9 mouse cellular contexts compared by ENCODE assay signal in the genomic region with DNA sequence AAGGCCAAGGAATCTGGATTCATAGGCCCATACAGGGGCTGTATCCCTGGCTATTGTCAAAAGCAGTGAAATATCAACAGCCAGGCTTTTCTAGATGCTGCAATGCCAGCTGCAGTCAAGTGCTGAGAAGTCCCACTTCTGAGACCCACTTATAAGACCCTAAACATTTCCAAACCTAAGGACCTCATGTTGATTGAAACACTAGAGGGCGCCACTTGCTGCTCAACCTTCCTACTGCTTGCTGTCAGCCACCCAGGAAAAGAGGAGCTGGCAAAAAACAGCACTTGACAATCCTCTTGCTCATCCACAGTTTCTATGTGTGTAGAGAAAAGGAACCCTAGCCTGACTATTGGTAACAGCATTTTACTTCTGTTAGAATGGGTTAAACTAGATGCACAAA.
DNase-seq lines count a peak whose midpoint lies in the region; ATAC-seq lines count a peak whose summit lies in the region.
"Had no signal": no experiment of that assay in that cellular context is flagged by ENCODE, and none has a peak within 500 bp of the region (broad histone marks: within the 10 kb centered on the region; RNA-seq: fewer than 3 reads in every experiment).

No protein-coding gene starts in this region.

- no peak overlapping the region for H3K4me2 ChIP-seq in midbrain, embryonic 14.5 days (ENCODE audit: low read length)
- H3K4me2 ChIP-seq in midbrain, embryonic 16.5 days (ENCODE audit: low read length) = no peak overlapping the region
- no peak overlapping the region for H3K4me2 ChIP-seq in neural tube, embryonic 11.5 days (ENCODE audit: low read depth)

- DNase-seq in heart, postnatal 10 days = peak; percentile 5 to 18
- DNase-seq in heart, embryonic 10.5 days (ENCODE audit: low spot score) = no peak
- peak; percentile 51 for DNase-seq in midbrain, embryonic 14.5 days
- peak; percentile 48 for DNase-seq in brain, adult 2 months (ENCODE audit: low read depth, low spot score)
- DNase-seq in neural tube, embryonic 11.5 days (ENCODE audit: low spot score) = peak; percentile 16
- DNase-seq in heart, adult 18-20 months = no peak
- no peak for DNase-seq in T-cell, adult 2 months (ENCODE audit: low spot score)

- H3K27me3 ChIP-seq in heart, embryonic 10.5 days (ENCODE audit: insufficient read depth, poor library complexity, severe bottlenecking) = no peaks in the 10 kb centered on the region
- H3K27me3 ChIP-seq in midbrain, embryonic 14.5 days (ENCODE audit: control insufficient read depth, insufficient read depth, low read length) = no peaks in the 10 kb centered on the region
- no peaks in the 10 kb centered on the region for H3K27me3 ChIP-seq in midbrain, embryonic 16.5 days (ENCODE audit: control insufficient read depth, insufficient read depth, low read depth, low read length)
- no peaks in the 10 kb centered on the region for H3K27me3 ChIP-seq in neural tube, embryonic 11.5 days (ENCODE audit: control insufficient read depth, insufficient read depth, low read length)

- ATAC-seq in midbrain, embryonic 14.5 days (ENCODE audit: low FRiP score, low TSS enrichment) = no peak
- ATAC-seq in midbrain, embryonic 16.5 days = no peak
- ATAC-seq in neural tube, embryonic 11.5 days (ENCODE audit: insufficient read depth, low FRiP score, low TSS enrichment) = no peak
- ATAC-seq: forebrain, embryonic 16.5 days had no signal

- no peaks in the 10 kb centered on the region for H3K9me3 ChIP-seq in heart, embryonic 10.5 days
- H3K9me3 ChIP-seq in midbrain, embryonic 14.5 days (ENCODE audit: control insufficient read depth, low read length) = no peaks in the 10 kb centered on the region
- no peaks in the 10 kb centered on the region for H3K9me3 ChIP-seq in midbrain, embryonic 16.5 days (replicated peaks; ENCODE audit: control insufficient read depth, low read length, poor library complexity, severe bottlenecking)
- H3K9me3 ChIP-seq in neural tube, embryonic 11.5 days (ENCODE audit: control insufficient read depth, low read length) = no peaks in the 10 kb centered on the region

- no peak overlapping the region for H3K4me3 ChIP-seq in heart, embryonic 10.5 days
- H3K4me3 ChIP-seq in midbrain, embryonic 14.5 days (replicated peaks; ENCODE audit: low read depth, low read length) = no peak overlapping the region
- H3K4me3 ChIP-seq in midbrain, embryonic 16.5 days (ENCODE audit: low read depth, low read length) = no peak overlapping the region
- no peak overlapping the region for H3K4me3 ChIP-seq in neural tube, embryonic 11.5 days (ENCODE audit: low read depth, low read length)

- no peak overlapping the region for H3K27ac ChIP-seq in heart, embryonic 10.5 days
- no peak overlapping the region for H3K27ac ChIP-seq in midbrain, embryonic 14.5 days (replicated peaks; ENCODE audit: low read depth, low read length)
- no peak overlapping the region for H3K27ac ChIP-seq in midbrain, embryonic 16.5 days (ENCODE audit: low read length)
- H3K27ac ChIP-seq in neural tube, embryonic 11.5 days (ENCODE audit: low read depth, low read length) = no peak overlapping the region

- no peak overlapping the region for H3K9ac ChIP-seq in midbrain, embryonic 14.5 days (replicated peaks; ENCODE audit: low read length)
- no peak overlapping the region for H3K9ac ChIP-seq in midbrain, embryonic 16.5 days (ENCODE audit: low read depth, low read length)
- H3K9ac ChIP-seq in neural tube, embryonic 11.5 days (ENCODE audit: low read length) = no peak overlapping the region

- no peaks in the 10 kb centered on the region for H3K36me3 ChIP-seq in heart, embryonic 10.5 days
- H3K36me3 ChIP-seq in midbrain, embryonic 14.5 days (ENCODE audit: control insufficient read depth, insufficient read depth, low read length) = no peaks in the 10 kb centered on the region
- no peaks in the 10 kb centered on the region for H3K36me3 ChIP-seq in midbrain, embryonic 16.5 days (ENCODE audit: control insufficient read depth, insufficient read depth, low read length)
- H3K36me3 ChIP-seq in neural tube, embryonic 11.5 days (ENCODE audit: control insufficient read depth, insufficient read depth, low read length) = no peaks in the 10 kb centered on the region

- no peaks in the 10 kb centered on the region for H3K4me1 ChIP-seq in heart, embryonic 10.5 days
- H3K4me1 ChIP-seq in midbrain, embryonic 14.5 days (ENCODE audit: control insufficient read depth, insufficient read depth, low read length) = 0 out of 2 replicates have a peak, but pooled peaks cover 2% of the 10 kb centered on the region
- peaks cover 2% of the 10 kb centered on the region; the same call in 1 of the 2 replicates for H3K4me1 ChIP-seq in midbrain, embryonic 16.5 days (ENCODE audit: control insufficient read depth, insufficient read depth, low read length)
- no peaks in the 10 kb centered on the region for H3K4me1 ChIP-seq in neural tube, embryonic 11.5 days (ENCODE audit: control insufficient read depth, insufficient read depth, low read length)

- intact Hi-C loops in heart, postnatal 10 days (cut with DNase I) = no loop called here

- WGBS in heart, embryonic 10.5 days = 4% methylated on average over 1 of the region's 1 CpGs
- WGBS in midbrain, embryonic 14.5 days = 3% methylated on average over 1 of the region's 1 CpGs
- 0% methylated on average over 1 of the region's 1 CpGs for WGBS in midbrain, embryonic 16.5 days
- WGBS in neural tube, embryonic 11.5 days = 6% methylated on average over 1 of the region's 1 CpGs

Comparison
In these comparisons a context has a peak if more than half of its experiments do, and no peak if none do; other contexts are left out.
1. DNase-seq: peak in heart, postnatal 10 days (2 of 2), midbrain, embryonic 14.5 days (single experiment), brain, adult 2 months (single experiment) and neural tube, embryonic 11.5 days (single experiment); none in heart, embryonic 10.5 days (single experiment), heart, adult 18-20 months (0 of 2) and T-cell, adult 2 months (single experiment).